Mouse (Mus musculus) CH12.LX (cell line): Measurements from ENCODE around the gene Klf7. TPM values are rescaled to one million over a fixed set of nuclear protein-coding genes. Genes with fewer than 3 reads are reported as not detected.

Experiments
- DNase-seq: peaks from one replicate; pipeline ENCODE4 v3.0.0-alpha.2; 2013; ENCODE audit errors: extremely low read depth
- H3K27ac ChIP-seq: 2 replicates; pipeline ENCODE4 v1.5.1; 2012; ENCODE audit warnings: low read depth, mild to moderate bottlenecking, control low read depth, moderate library complexity; ENCODE audit not compliant: insufficient read depth
- H3K27me3 ChIP-seq: replicated peaks from 2 replicates; pipeline ENCODE3; 2012; ENCODE audit warnings: inconsistent platforms
- H3K36me3 ChIP-seq, 2 experiments: replicated peaks in 1 of 2; 2 replicates each; pipeline versions ENCODE3 to v1.6.1; 2012; ENCODE audit warnings: inconsistent platforms in 1 of 2, low read length in 1 of 2, mild to moderate bottlenecking in 1 of 2, mixed read lengths in 1 of 2, moderate library complexity in 1 of 2; ENCODE audit not compliant: control insufficient read depth in 1 of 2, insufficient read depth in 1 of 2
- H3K4me1 ChIP-seq, 2 experiments: 2 replicates each; pipeline ENCODE4 v1.6.1; 2012; ENCODE audit warnings: inconsistent platforms in 1 of 2, moderate library complexity in 1 of 2; ENCODE audit not compliant: insufficient read depth in 2 of 2, control insufficient read depth in 1 of 2
- H3K4me2 ChIP-seq: 2 replicates; pipeline ENCODE4 v1.6.1; 2012; ENCODE audit warnings: low read depth, mild to moderate bottlenecking, control low read depth; ENCODE audit not compliant: poor library complexity, insufficient read depth, severe bottlenecking
- H3K4me3 ChIP-seq, 3 experiments: fragments of 150-350 bp in 1 of 3; sonication (generic) in 1 of 3; replicated peaks in 1 of 3; 2 replicates each; pipeline versions ENCODE3 to v1.5.1; 2011 to 2012; ENCODE audit warnings: low read depth in 2 of 3, low read length in 2 of 3, mild to moderate bottlenecking in 2 of 3, moderate library complexity in 2 of 3, control low read depth in 1 of 3, improper control_type of control experiment in 1 of 3, inconsistent platforms in 1 of 3, mixed read lengths in 1 of 3; ENCODE audit not compliant: poor library complexity in 1 of 3
- H3K79me2 ChIP-seq: replicated peaks from 2 replicates; pipeline ENCODE4 v1.6.1; 2012; ENCODE audit warnings: mild to moderate bottlenecking, moderate library complexity; ENCODE audit not compliant: control insufficient read depth, poor library complexity, insufficient read depth, severe bottlenecking; ENCODE audit errors: extremely low read depth
- H3K9ac ChIP-seq: 2 replicates; pipeline ENCODE4 v1.6.1; 2012; ENCODE audit warnings: low read depth, mild to moderate bottlenecking, control low read depth, moderate library complexity; ENCODE audit not compliant: insufficient read depth
- H3K9me3 ChIP-seq: replicated peaks from 2 replicates; pipeline ENCODE3; 2012; ENCODE audit warnings: low read length, inconsistent platforms, mixed read lengths
- CHD1 ChIP-seq: IDR thresholded peaks from 2 replicates; pipeline ENCODE4 v1.6.1; 2012; ENCODE audit warnings: low read depth, low read length, improper control_type of control experiment, inconsistent platforms
- ELF1 ChIP-seq: IDR thresholded peaks from 2 replicates; pipeline ENCODE4 v1.6.1; 2014; ENCODE audit warnings: low read depth, mild to moderate bottlenecking, inconsistent platforms, low read length, improper control_type of control experiment
- GABPA ChIP-seq: IDR thresholded peaks from 2 replicates; pipeline ENCODE4 v1.6.1; 2012; ENCODE audit warnings: low read depth, low read length, improper control_type of control experiment, inconsistent platforms; ENCODE audit not compliant: insufficient replicate concordance
- IRF4 ChIP-seq: IDR thresholded peaks from 2 replicates; pipeline ENCODE4 v1.6.1; 2014; ENCODE audit warnings: low read depth, mild to moderate bottlenecking, inconsistent platforms, low read length, improper control_type of control experiment
- JUN ChIP-seq: IDR thresholded peaks from 2 replicates; pipeline ENCODE4 v1.6.1; 2011; ENCODE audit warnings: low read depth, mild to moderate bottlenecking, low read length, improper control_type of control experiment, moderate library complexity; ENCODE audit not compliant: insufficient read depth
- JUND ChIP-seq: conservative IDR thresholded peaks from 2 replicates; pipeline ENCODE4 v1.6.1; 2011; ENCODE audit warnings: low read depth, low read length, improper control_type of control experiment
- MAZ ChIP-seq: IDR thresholded peaks from 2 replicates; pipeline ENCODE4 v1.6.1; 2012; ENCODE audit warnings: low read depth, mild to moderate bottlenecking, inconsistent platforms, low read length, improper control_type of control experiment, moderate library complexity
- MXI1 ChIP-seq: IDR thresholded peaks from 2 replicates; pipeline ENCODE4 v1.6.1; 2011; ENCODE audit warnings: mild to moderate bottlenecking, low read depth, low read length, improper control_type of control experiment
- MYC ChIP-seq: IDR thresholded peaks from 2 replicates; pipeline ENCODE4 v1.6.1; 2011; ENCODE audit warnings: low read depth, mild to moderate bottlenecking, improper control_type of control experiment, low read length
- POLR2AphosphoS2 ChIP-seq: IDR thresholded peaks from 2 replicates; pipeline ENCODE4 v1.6.1; 2011; ENCODE audit warnings: low read depth, low read length, improper control_type of control experiment
- RCOR1 ChIP-seq: conservative IDR thresholded peaks from 2 replicates; pipeline ENCODE4 v1.6.1; 2012; ENCODE audit warnings: low read depth, mild to moderate bottlenecking, inconsistent platforms, low read length, improper control_type of control experiment
- SIN3A ChIP-seq: IDR thresholded peaks from 2 replicates; pipeline ENCODE4 v1.6.1; 2012; ENCODE audit warnings: low read length, improper control_type of control experiment, inconsistent platforms
- TCF12 ChIP-seq: IDR thresholded peaks from 2 replicates; pipeline ENCODE4 v1.6.1; 2014; ENCODE audit warnings: low read depth, mild to moderate bottlenecking, inconsistent platforms, low read length, improper control_type of control experiment
- USF2 ChIP-seq: conservative IDR thresholded peaks from 2 replicates; pipeline ENCODE4 v1.6.1; 2011; ENCODE audit warnings: low read depth, low read length, improper control_type of control experiment
- ZC3H11A ChIP-seq: IDR thresholded peaks from 2 replicates; pipeline ENCODE4 v1.6.1; 2012; ENCODE audit warnings: low read depth, mild to moderate bottlenecking, inconsistent platforms, low read length, improper control_type of control experiment
- ZKSCAN1 ChIP-seq: IDR thresholded peaks from 2 replicates; pipeline ENCODE4 v1.6.1; 2012; ENCODE audit warnings: low read depth, inconsistent platforms, low read length, improper control_type of control experiment, borderline replicate concordance
- ZNF384 ChIP-seq: IDR thresholded peaks from 2 replicates; pipeline ENCODE4 v1.6.1; 2012; ENCODE audit warnings: low read depth, low read length, improper control_type of control experiment, inconsistent platforms
- dilution Hi-C: fragments of 300-500 bp; cut with MboI; formaldehyde crosslinking; loops from 2 replicates; pipeline ENCODE4 v1.14.3; 2020; ENCODE audit warnings: low sequenced_read_pairs; ENCODE audit not compliant: extremely low pct_unique_long_range_greater_than_20kb, extremely low pct_ligation_motif_present
- in situ Hi-C: fragments of 300-500 bp; cut with MboI; formaldehyde crosslinking; loops from 3 replicates; pipeline ENCODE4 v1.14.3; 2019; ENCODE audit warnings: low sequenced_read_pairs, low pct_ligation_motif_present, low pct_unique_long_range_greater_than_20kb, mixed read lengths
- polyA plus RNA-seq: library from polyadenylated mRNA; unstranded; fragments of >175 nt; gene quantifications from 2 replicates; pipeline ENCODE4 v1.2.1, GENCODE M21; 2012; ENCODE audit warnings: low read depth; ENCODE audit not compliant: insufficient read length
- total RNA-seq, 2 experiments: library from RNA; depleted of rRNA; stranded (reverse); fragments of 300-350 nt in 1 of 2; fragments of >200 nt in 1 of 2; gene quantifications; 2 replicates each; pipeline ENCODE4 v1.2.3; 2012 to 2014

Klf7 gene
- total and polyA plus RNA-seq, 3 experiments, result 4.3 to 6.5 (median 6.2) TPM

- Histone ChIP-seq H3K9ac (no peak overlapping the region), H3K4me2 (no peak overlapping the region), H3K36me3 (peaks cover 5 to 29% of the 10 kb centered on the region in 2 experiments), H3K9me3 (no peaks in the 10 kb centered on the region), H3K27me3 (no peaks in the 10 kb centered on the region), H3K4me1 (peaks cover 2 to 16% of the 10 kb centered on the region in 2 experiments; a peak in 2 of 4 replicates), H3K79me2 (no peaks in the 10 kb centered on the region), H3K4me3 (no peak overlapping the region), H3K27ac (no peak overlapping the region)
- dilution Hi-C loops, result no loop called here
- TF ChIP-seq MAZ (no peak), JUN (no peak), USF2 (no peak), TCF12 (no peak), MXI1 (no peak), SIN3A (no peak), IRF4 (no peak), ZC3H11A (no peak), MYC (no peak), CHD1 (no peak), ZKSCAN1 (no peak), ZNF384 (no peak), GABPA (no peak), JUND (no peak), RCOR1 (no peak), ELF1 (no peak), POLR2AphosphoS2 (no peak)
- DNase-seq, result no peak
- in situ Hi-C loops, result loop anchor here (25.0 kb wide), 1 partner anchor 331 kb away; no protein-coding TSS in a partner anchor
These were observed 16.0 kb downstream of the Klf7 start for GRCm38 (mm10) chr1:64106127-64106526.

- dilution Hi-C loops, result no loop called here
- no peak for TF ChIP-seq IRF4
- TF ChIP-seq ZKSCAN1, result no peak
- in situ Hi-C loops, result loop anchor here (25.0 kb wide), 1 partner anchor 332 kb away; no protein-coding TSS in a partner anchor
- Histone ChIP-seq H3K9ac (no peak overlapping the region), H3K4me3 (no peak overlapping the region), H3K27me3 (no peaks in the 10 kb centered on the region), H3K27ac (no peak overlapping the region), H3K4me1 (peaks cover 5 to 21% of the 10 kb centered on the region in 2 experiments), H3K79me2 (no peaks in the 10 kb centered on the region), H3K36me3 (peaks cover 5 to 32% of the 10 kb centered on the region in 2 experiments), H3K4me2 (no peak overlapping the region), H3K9me3 (no peaks in the 10 kb centered on the region)
- no peak for DNase-seq
These were observed 16.9 kb downstream of the Klf7 start for GRCm38 (mm10) chr1:64105181-64105646.
